Mouse (Mus musculus) neural tube, embryonic 10.5 days (tissue): Measurements from ENCODE around the gene Gm21188.
"Not testable (repeated sequence)": the region's sequence is repeated elsewhere in the genome, so short reads cannot be mapped to it uniquely, and the experiment has no call there.

ENCODE experiments used
- DNase-seq: peaks from one replicate; pipeline ENCODE4 v3.0.0-alpha.2; 2017; ENCODE audit warnings: low spot score; ENCODE audit errors: extremely low spot score

Gene Gm21188

DNA sequence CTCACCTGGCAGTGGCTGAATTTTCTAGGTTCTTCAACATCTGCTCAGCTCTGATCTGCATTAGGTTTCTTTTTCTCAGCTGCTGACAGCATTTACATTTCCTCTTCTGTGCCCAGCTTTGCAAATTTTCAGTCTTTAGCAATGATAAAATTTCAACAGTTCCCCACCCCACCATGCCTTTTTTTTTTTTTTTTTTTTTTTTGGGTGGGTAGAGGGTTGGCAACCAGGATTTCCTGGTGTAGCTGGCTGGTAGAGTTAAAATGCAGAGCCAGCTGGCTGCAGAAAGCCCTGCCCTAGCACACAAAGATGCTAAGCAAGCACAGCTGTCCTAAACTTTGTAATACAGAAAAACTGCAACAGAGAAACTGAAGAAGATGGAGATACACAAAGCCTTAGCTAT, at the start of gene Gm21188:
Gene Gm21188, minus strand, starts transcription at position 110 of the 400 bp plus-strand sequence.
- DNase-seq: not testable (repeated sequence)

DNA sequence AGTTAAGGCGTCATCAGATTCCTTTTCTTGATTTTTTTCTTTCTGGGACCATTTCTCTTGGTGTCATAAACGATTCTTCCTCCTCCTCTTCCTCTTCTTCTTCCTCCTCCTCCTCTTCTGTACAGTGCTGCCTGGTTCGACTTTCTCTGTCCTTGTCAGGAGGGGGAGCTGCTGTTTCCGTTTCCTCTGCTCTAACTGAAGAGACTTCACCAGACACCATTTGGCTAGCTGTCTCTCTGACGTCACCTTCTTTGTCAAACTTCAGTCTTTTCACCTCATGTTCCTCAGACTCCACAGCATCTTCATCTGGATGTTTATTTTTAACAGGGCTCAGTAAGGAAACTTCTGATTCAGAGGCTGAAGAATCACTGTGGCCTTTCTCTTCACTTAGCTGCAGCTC, 47.3 kb upstream of the Gm21188 start:
- not testable (repeated sequence) for DNase-seq

DNA sequence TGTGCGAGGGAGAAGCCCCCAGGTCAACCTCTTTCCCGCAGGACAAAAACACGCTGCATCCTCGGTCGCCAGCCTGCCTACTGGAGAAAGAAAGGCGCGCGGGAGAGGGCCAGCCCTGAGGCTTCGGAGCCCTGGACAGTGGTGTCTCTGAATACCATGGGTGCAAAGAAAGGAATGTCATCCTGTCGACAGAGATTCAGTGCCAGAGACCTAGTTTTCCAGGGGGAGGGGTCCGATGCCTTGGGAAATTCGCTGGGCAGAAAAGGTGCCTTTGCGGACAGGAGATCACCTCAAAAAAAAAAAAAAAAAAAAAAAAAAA, 44.9 kb upstream of the Gm21188 start:
- not testable (repeated sequence) for DNase-seq

DNA sequence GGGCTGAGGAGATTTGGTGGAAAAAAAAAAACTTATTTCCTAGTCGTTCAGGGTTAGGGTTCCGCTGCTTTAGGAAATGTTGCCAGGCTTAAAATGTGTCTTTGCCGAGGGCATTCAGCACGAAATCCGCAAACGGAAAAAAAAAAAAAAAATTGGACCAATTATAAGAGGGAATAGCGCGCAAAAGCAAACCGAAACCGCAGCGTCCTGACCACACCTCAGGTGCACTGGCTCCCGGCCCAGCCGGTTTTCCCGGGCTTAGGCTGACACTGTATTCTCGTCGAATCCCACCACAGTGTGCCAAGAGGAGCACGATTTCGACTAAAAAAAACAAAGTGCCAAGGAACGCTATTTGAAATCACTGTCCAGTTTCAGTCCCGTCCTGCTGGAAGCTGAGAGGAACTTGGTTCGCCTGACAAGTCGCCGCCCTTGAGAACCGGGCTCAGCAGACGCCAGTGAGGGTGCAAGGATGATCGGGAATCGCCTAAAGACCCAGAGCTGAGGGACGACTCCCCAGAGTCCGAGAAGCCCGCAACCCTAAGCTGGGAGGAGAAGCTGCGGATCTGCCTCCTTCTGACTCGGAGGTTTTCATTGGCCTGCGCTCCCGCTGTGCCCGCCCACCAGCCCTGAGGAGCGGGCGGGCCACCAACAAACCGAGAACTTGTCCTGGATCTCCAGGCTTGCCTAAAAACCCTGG, 44.4 kb upstream of the Gm21188 start:
- DNase-seq: peak; percentile 17

DNA sequence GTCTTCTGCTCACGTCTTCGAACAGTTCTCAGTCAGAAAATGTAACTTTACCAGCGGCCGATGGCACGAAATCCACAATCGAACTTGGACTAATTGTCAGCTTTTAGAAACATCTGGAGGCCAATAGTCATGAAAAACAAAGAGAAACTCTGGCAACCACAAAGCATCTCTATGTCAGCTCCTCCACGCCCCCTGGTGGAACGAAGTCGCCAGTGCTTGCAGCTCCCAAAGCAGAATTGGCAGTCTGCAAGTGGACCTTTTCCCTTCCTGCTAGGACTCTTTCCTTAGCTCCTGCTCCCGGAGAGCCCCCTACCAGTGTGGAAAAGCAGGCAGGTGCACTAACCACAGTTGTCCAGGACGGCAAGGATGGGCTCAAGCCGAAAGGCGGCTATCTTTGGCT, 41.0 kb upstream of the Gm21188 start:
- DNase-seq: not testable (repeated sequence)

DNA sequence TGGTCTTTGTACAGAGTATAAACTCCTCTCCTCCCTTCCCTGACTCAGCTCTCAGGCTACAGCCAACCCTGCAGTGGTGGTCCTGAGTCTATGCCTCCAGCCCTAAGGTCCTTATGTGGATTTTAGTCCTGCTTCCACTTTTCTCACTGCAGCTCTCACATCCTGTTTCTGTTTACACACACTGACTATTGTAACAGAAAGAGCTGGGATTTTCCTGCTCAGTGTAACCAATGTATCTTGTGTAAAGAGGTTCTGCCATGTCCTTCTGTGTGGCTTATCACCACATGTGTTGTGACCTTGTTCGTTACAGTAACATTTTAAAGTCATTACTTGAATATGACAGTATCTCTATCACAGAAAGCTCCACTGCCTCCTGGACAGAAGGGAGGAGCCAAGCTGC, 27.6 kb upstream of the Gm21188 start:
- DNase-seq: not testable (repeated sequence)

DNA sequence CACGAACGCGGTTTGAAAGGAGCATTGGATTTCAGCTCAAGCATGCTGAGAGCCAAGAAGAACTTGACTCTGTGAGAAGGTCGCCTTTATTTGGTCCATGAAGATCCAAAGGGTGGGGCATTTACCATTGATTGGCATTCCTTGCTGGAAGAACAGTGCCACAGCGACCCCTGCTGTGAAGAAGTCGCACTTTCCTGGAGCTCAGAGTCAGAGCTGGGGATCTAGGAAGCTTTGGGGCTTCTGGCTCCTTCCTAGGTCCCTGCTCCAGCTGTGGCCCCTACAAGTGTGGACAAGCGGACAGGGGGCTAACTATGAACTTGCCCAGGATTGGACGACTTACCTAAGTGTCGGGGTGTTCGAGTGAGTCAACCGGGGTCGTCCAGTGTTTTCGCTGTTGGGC, 18.9 kb upstream of the Gm21188 start:
- not testable (repeated sequence) for DNase-seq

DNA sequence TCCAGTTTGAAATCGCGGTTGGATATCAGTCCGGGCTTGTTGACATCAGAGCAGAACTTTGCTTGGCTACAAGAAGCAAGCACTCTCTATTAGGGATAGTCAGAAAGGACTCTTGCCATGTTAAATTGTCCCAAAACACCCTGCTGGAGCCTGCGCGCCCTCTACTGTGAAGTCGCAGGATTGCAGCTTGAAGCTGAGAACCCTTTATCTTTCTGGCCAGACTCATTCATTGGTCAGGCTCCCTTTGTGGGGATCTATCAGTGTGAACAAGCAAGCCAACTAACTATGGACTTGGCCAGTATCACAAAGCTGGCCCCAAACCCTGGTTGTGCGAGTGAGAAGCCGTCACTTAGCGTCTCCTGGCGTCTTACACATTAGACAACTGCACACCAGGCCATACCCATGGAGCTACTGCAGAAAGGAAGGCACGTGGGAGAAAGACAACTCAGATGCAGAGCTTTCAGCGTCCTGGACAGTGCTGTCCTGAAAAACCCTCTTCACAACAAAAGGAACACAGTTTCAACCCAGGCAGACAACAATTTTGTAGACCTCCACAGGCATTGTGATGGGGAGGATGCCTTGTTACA, 18.1 kb upstream of the Gm21188 start:
- not testable (repeated sequence) for DNase-seq

DNA sequence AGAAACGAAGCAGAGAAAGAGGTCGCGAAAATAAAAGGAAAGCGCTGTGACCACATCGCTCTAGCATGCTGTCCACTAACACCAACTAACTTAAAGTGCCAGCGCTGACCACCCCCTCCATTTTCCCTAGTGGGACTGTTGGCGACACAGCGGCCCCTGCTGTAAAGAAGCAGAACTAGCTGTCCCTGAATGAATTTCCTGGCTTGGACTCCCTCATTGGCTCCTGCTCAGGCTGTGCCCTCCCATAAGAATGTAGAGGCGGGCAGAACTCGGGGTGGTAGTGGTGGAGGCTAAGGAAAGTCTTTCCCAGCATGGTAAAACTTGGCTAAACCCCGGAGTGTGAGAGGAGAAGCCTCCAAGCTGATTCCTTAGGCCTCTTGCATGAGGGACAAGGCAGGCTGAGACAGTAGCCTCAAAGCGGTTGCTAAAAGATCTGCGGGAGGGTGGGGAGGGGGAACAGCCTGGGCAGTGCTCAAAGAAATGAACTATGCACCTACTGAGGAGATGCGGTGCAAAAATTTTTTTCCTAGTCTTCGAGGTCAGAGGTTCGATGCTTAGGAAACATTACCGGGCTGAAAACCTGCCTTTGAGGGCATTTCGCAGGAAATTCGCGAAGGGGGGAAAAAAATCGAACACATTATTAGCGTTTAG, 11.6 kb upstream of the Gm21188 start:
- not testable (repeated sequence) for DNase-seq

DNA sequence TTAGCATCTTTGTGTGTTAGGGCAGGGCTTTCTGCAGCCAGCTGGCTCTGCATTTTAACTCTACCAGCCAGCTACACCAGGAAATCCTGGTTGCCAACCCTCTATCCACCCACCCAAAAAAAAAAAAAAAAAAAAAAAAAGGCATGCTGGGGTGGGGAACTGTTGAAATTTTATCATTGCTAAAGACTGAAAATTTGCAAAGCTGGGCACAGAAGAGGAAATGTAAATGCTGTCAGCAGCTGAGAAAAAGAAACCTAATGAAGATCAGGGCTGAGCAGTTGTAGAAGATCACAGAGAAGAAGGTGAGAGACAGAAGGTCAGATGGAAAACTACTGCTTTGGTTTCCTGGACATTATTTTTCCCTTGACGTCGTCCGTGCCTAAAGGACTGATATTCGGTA, 10.9 kb upstream of the Gm21188 start:
- DNase-seq: not testable (repeated sequence)

DNA sequence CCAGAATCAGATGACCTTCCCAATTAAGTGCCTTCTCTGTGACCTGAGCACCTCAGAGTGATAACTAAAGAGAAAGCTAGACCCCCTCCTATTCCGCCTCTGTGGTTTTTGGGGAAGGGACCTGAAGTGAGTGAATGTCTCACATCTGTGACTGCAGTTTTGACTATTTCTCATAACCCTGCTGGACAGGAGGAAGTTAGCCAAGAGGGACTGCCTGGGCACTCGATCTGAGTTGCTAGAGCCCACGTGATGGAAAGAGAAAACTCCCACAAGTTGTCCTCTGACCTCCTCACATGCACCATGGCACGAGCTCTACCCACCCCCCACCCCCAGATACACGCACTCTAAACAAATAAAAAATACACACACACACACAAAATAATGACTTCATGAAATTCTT, 3.4 kb downstream of the Gm21188 start:
- not testable (repeated sequence) for DNase-seq

DNA sequence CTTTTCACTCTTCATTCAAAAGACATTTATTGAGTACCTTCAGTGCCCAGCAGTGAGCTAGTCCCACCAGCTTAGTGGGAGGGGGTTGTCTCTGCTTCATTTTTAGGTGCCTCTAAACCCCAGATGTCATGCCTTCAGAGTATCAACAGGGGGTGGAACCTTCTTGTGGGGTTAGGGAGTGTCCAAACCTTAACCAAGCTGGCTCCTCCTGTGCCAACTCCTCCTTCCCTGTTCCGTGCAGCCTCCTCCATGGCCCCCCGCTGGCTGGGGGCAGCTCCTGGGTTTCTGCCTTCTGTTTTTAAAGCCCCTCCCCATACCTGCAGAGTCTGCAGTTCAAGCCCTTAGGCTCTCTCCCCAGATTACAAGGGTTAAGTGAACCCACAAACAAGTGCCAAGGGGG, 3.8 kb downstream of the Gm21188 start:
- not testable (repeated sequence) for DNase-seq

DNA sequence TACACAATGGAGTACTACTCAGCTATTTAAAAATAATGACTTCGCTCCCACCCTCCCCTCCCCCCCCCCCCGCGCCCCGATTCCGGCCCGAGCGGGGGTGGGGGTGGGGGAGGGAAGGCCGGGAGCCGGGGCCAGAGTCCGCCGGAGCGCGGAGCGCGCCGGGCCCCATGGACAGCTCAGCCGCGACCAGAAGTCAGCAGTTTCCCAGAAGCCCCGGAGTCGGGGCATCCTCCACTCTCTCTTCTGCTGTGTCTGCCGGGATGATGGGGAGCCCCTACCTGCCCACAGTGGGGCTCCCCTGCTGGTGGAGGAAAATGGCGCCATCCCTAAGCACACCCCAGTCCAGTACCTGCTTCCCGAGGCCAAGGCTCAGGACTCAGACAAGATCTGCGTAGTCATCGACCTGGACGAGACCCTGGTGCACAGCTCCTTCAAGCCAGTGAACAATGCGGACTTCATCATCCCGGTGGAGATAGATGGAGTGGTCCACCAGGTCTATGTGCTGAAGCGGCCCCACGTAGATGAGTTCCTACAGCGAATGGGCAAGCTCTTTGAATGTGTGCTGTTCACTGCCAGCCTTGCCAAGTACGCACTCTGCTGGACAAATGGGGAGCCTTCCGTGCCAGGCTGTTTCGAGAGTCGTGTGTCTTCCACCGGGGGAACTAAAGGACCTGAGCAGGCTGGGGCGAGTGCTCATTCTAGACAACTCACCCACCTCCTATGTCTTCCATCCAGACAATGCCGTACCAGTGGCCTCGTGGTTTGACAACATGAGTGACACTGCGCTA, 5.4 kb downstream of the Gm21188 start:
- DNase-seq: peak; percentile 13

DNA sequence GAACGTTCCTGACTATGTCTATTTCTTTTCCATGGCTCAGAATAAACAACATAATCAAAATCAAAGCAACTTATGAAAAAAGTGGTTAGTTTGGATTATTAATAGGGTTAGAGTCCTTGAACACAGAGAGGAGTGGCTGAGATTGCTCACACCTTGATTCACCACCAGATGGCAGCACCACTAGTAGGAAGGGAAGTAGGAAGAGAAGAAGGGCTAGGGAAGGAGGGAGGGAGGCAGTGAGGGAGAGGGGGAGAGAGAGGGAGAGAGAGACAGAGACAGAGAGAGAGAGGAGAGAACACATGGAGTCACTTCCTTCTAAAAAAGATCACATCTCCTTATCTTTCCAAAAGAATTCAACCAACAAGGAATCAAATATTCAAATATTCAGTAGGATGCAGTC, 10.8 kb downstream of the Gm21188 start:
- DNase-seq: peak; percentile 19

DNA sequence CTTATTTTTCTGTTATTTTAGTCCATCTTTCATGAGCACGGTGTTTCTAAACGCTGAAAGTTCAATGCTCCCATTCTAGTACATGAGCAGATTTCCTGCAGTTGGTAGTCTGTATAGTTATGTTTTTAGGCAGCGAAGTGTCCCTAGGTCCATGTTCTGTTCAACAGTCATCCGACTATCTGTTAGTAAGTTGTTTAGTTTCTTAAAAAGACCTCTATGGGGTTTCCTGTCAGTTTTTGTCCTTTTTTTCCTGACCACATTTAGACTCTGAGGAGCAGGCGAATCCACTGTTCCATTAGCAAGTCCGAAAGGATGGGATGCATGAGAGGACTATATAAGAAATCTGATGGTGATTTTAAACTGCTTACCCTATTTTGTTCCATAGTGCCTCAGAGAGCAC, 14.1 kb downstream of the Gm21188 start:
- DNase-seq: peak; percentile 18

DNA sequence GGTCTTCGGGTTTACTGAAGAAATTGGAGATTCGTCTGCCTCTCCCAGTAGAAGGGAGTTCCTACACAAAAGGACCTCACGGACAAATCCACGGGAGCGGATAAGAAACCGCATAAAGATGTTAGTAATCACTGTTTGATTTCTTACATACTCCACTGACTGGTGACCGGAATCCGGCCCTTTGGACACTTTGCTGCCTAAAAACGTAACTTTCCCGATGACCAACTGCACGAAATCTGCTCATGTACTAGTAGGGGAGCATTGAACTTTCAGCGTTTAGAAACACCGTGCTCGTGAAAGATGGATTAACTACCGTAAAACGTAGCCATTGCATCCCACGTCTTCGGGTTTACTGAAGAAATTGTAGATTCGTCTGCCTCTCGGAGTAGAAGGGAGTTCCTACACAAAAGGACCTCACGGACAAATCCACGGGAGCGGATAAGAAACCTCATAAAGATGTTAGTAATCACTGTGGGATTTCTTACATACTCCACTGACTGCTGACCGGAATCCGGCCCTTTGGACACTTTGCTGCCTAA, 15.3 kb downstream of the Gm21188 start:
- peak; percentile 20 for DNase-seq

DNA sequence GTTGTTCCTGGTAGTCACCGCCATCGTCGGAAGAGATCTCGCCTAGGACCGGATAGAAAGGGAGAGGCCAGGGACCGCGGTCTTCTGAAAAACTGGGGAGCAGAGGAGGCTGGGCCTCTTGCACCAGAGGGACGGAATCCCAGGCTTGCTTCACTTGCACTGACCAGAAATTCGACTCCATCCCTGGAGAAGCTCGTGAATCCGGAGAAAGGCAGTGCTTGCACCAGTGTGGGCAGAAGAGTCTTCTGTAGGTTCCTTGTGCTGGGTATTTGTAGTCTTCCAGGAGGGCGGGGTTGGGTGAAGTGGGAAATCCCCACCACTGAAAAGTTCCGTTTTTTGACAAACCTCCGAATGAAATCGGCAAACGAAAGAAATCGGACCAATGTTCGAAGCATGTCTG, 16.8 kb downstream of the Gm21188 start:
- DNase-seq: not testable (repeated sequence)

DNA sequence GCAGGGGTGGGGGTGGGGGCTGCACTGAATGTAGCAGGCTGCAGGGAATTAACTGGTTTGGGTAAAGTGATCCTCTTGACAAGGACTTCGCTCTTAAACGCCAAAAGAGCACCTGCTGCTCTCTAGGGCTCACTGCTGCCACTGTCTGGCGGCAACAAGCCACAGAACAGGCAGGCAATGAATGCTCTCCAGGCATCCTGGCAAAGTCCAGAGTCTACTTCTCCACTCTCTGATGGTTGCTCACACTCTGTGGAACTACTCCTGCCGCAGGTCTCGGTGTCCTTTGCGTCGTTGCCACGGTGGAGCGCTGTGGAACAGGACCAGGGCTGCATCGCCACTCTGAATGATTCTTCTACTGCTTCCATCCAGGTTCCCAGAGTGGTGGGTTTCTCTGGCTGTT, 17.4 kb downstream of the Gm21188 start:
- not testable (repeated sequence) for DNase-seq

DNA sequence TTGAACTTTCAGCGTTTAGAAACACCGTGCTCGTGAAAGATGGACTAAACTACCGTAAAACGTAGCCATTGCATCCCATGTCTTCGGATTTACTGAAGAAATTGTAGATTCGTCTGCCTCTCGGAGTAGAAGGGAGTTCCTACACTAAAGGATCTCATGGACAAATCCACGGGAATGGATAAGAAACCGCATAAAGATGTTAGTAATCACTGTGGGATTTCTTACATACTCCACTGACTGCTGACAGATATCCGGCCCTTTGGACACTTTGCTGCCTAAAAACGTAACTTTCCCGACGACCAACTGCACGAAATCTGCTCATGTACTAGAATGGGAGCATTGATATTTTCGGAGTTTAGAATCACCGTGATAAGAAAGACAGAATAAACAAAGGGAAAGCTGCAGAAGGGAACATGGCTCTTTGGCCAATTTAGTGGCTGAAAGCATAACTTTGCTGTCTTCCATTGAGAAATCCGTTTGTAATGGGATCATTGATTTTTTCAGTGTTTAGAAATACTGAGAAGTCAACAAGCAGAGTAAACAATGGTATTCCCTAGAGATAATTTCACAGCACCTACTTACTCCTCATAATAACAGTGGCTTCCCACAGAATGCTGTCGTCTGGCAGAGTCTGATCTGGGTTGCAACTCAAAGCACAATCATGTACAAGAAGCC, 18.3 kb downstream of the Gm21188 start:
- DNase-seq: peak; percentile 17

DNA sequence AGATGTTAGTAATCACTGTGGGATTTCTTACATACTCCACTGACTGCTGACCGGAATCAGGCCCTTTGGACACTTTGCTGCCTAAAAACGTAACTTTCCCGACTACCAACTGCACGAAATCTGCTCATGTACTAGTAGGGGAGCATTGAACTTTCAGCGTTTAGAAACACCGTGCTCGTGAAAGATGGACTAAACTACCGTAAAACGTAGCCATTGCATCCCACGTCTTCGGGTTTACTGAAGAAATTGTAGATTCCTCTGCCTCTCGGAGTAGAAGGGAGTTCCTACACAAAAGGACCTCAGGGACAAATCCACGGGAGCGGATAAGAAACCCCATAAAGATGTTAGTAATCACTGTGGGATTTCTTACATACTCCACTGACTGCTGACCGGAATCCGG, 20.3 kb downstream of the Gm21188 start:
- not testable (repeated sequence) for DNase-seq

DNA sequence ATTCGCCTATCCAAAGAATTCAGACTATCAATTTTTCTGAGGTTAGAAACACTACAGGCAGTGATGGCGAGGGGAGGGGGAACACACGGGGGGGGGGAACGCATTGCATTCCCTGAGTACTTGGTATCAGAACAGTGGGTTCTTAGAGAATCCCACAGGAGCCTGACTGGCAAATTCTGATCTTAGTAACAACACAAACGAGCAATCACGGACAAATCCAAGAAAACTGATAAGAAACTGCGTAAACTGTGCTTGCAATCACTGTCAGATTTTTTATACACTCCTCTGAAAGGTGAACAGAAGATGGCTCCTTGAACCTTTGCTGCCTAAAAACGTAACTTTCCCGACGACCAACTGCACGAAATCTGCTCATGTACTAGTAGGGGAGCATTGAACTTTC, 24.6 kb downstream of the Gm21188 start:
- peak; percentile 16 for DNase-seq
